Comparison of ENCODE assay signal across 8 mouse cellular contexts in genomic region chr6:72615561-72616375, GRCm38 (mm10). TPM values are rescaled to one million over a fixed set of nuclear protein-coding genes. Genes with fewer than 3 reads are reported as not detected.
A peak's percentile ranks its signal among the peaks of the same experiment; 100 is the strongest.
DNase-seq lines count a peak whose midpoint lies in the region; ATAC-seq and TF ChIP-seq lines count a peak whose summit lies in the region.

No protein-coding gene starts in this region.

- no peak; the same call in 1 of the 2 replicates for ATAC-seq in forebrain, postnatal 0 days
- ATAC-seq in liver, postnatal 0 days: no peak

- peaks cover 2% of the 10 kb centered on the region; the same call in 1 of the 2 replicates for H3K4me1 ChIP-seq in bone marrow, adult 2 months (ENCODE audit: control insufficient read depth, insufficient read depth, low read length)
- peaks cover 24% of the 10 kb centered on the region for H3K4me1 ChIP-seq in forebrain, postnatal 0 days (ENCODE audit: insufficient read depth)
- peaks cover 37% of the 10 kb centered on the region for H3K4me1 ChIP-seq in liver, postnatal 0 days (ENCODE audit: insufficient read depth)

- TF ChIP-seq EP300 in liver, postnatal 0 days (IDR thresholded peaks at IDR 0.05; ENCODE audit: low read depth): no peak

- peak overlapping the region; percentile 75 for H3K4me3 ChIP-seq in bone marrow, adult 2 months (replicated peaks; ENCODE audit: control insufficient read depth, low read depth, low read length)
- H3K4me3 ChIP-seq in forebrain, postnatal 0 days (ENCODE audit: low read depth, low read length): peak overlapping the region; percentile 74
- H3K4me3 ChIP-seq in liver, postnatal 0 days (ENCODE audit: low read depth, low read length): peak overlapping the region; percentile 94

- WGBS in bone marrow, adult 2 months: 13% methylated on average over 25 of the region's 25 CpGs
- WGBS in forebrain, postnatal 0 days: 32% methylated on average over 25 of the region's 25 CpGs
- WGBS in liver, postnatal 0 days (ENCODE audit: insufficient replicate concordance): 15% methylated on average over 25 of the region's 25 CpGs

- DNase-seq in kidney, postnatal 4 days: peak; percentile 28 to 32
- DNase-seq in kidney, postnatal 10 days: no peak
- DNase-seq in forebrain, postnatal 0 days: no peak
- peak; percentile 28 for DNase-seq in liver, postnatal 0 days
- peak; percentile 41 for DNase-seq in thymus, postnatal 14 days
- no peak for DNase-seq in retina, embryonic 14.5 days (ENCODE audit: low spot score)
- no peak for DNase-seq in kidney, adult 18-20 months

- no peaks in the 10 kb centered on the region for H3K27me3 ChIP-seq in forebrain, postnatal 0 days (ENCODE audit: insufficient read depth, low read length)
- no peaks in the 10 kb centered on the region for H3K27me3 ChIP-seq in liver, postnatal 0 days (ENCODE audit: insufficient read depth, low read length)

- peak overlapping the region; percentile 78 for H3K4me2 ChIP-seq in forebrain, postnatal 0 days (ENCODE audit: low read depth)
- peak overlapping the region; percentile 97 for H3K4me2 ChIP-seq in liver, postnatal 0 days (ENCODE audit: low read depth, low read length)

- H3K9me3 ChIP-seq in forebrain, postnatal 0 days (ENCODE audit: low read length): no peaks in the 10 kb centered on the region
- no peaks in the 10 kb centered on the region for H3K9me3 ChIP-seq in liver, postnatal 0 days (ENCODE audit: low read length)

- peaks cover 11% of the 10 kb centered on the region for H3K36me3 ChIP-seq in forebrain, postnatal 0 days (ENCODE audit: insufficient read depth)
- H3K36me3 ChIP-seq in liver, postnatal 0 days (replicated peaks; ENCODE audit: insufficient read depth, low read length): peaks cover 25% of the 10 kb centered on the region

- H3K9ac ChIP-seq in forebrain, postnatal 0 days: peak overlapping the region; percentile 87
- H3K9ac ChIP-seq in liver, postnatal 0 days (replicated peaks): peak overlapping the region; percentile 86

- no peak for TF ChIP-seq CTCF in bone marrow, adult 2 months (IDR thresholded peaks at IDR 0.05; ENCODE audit: control insufficient read depth, insufficient read depth, low read length)
- no peak for TF ChIP-seq CTCF in forebrain, postnatal 0 days (IDR thresholded peaks at IDR 0.05; ENCODE audit: low read depth)
- TF ChIP-seq CTCF in liver, postnatal 0 days (IDR thresholded peaks at IDR 0.05; ENCODE audit: low read depth): no peak

- no peak for TF ChIP-seq POLR2A in bone marrow, adult 2 months (IDR thresholded peaks at IDR 0.05; ENCODE audit: borderline replicate concordance, control insufficient read depth, low read depth, low read length)

- peak overlapping the region; percentile 12; the same call in 1 of the 2 replicates for H3K27ac ChIP-seq in bone marrow, adult 2 months (ENCODE audit: control insufficient read depth, insufficient read depth, low read depth, low read length, poor library complexity)
- peak overlapping the region; percentile 98 for H3K27ac ChIP-seq in forebrain, postnatal 0 days (ENCODE audit: low read depth, low read length)
- peak overlapping the region; percentile 66 for H3K27ac ChIP-seq in liver, postnatal 0 days (ENCODE audit: low read depth)

RNA-seq across cellular contexts. Expression of gene Tgoln1, which starts 1.0 kb away (rescaled TPM):
- 6.4 and 13.5 TPM in 2 replicates for polyA plus RNA-seq in bone marrow, adult 2 months (2011; ENCODE audit: insufficient read depth, insufficient read length, low replicate concordance, missing spikeins)
- 24.3 and 30.9 TPM in 2 replicates for total RNA-seq in forebrain, postnatal 0 days (2014; rRNA removed)
- 22.0 and 29.0 TPM in 2 replicates for polyA plus RNA-seq in forebrain, postnatal 0 days (2015; fragmentation: Nextera tagmentation; extraction: Ambion mirVana)
- polyA plus RNA-seq in liver, postnatal 0 days (2015; fragmentation: Nextera tagmentation; extraction: Ambion mirVana): 21.5 and 23.2 TPM in 2 replicates

RNA-seq across cellular contexts. Expression of gene Retsat, which starts 17.5 kb away (rescaled TPM):
- polyA plus RNA-seq in bone marrow, adult 2 months (2011; ENCODE audit: insufficient read depth, insufficient read length, low replicate concordance, missing spikeins): 1.3 and 4.0 TPM in 2 replicates
- total RNA-seq in forebrain, postnatal 0 days (2014; rRNA removed): 3.2 and 7.5 TPM in 2 replicates
- polyA plus RNA-seq in forebrain, postnatal 0 days (2015; fragmentation: Nextera tagmentation; extraction: Ambion mirVana): 6.2 and 7.2 TPM in 2 replicates
- polyA plus RNA-seq in liver, postnatal 0 days (2015; fragmentation: Nextera tagmentation; extraction: Ambion mirVana): 90.4 and 109 TPM in 2 replicates

RNA-seq across cellular contexts. Expression of gene Elmod3, which starts 17.6 kb away (rescaled TPM):
- 2.7 and 5.2 TPM in 2 replicates for polyA plus RNA-seq in bone marrow, adult 2 months (2011; ENCODE audit: insufficient read depth, insufficient read length, low replicate concordance, missing spikeins)
- total RNA-seq in forebrain, postnatal 0 days (2014; rRNA removed): 12.8 and 13.1 TPM in 2 replicates
- polyA plus RNA-seq in forebrain, postnatal 0 days (2015; fragmentation: Nextera tagmentation; extraction: Ambion mirVana): 16.5 and 18.3 TPM in 2 replicates
- 4.0 and 5.2 TPM in 2 replicates for polyA plus RNA-seq in liver, postnatal 0 days (2015; fragmentation: Nextera tagmentation; extraction: Ambion mirVana)

Comparison
In these comparisons a context has a peak if more than half of its experiments do, and no peak if none do; other contexts are left out.
1. DNase-seq: peak in kidney, postnatal 4 days (2 of 2), liver, postnatal 0 days (single experiment) and thymus, postnatal 14 days (single experiment); none in kidney, postnatal 10 days (single experiment), forebrain, postnatal 0 days (single experiment), retina, embryonic 14.5 days (single experiment) and kidney, adult 18-20 months (single experiment).
2. H3K27ac ChIP-seq: peak in every context shown above with its lines; median percentile 98 in forebrain, postnatal 0 days; 66 in liver, postnatal 0 days; 12 in bone marrow, adult 2 months.
3. RNA of gene Retsat, which starts 17.5 kb away (polyA plus RNA-seq): 90.4 to 109 TPM in liver, postnatal 0 days; 6.2 to 7.2 TPM in forebrain, postnatal 0 days and 1.3 to 4.0 TPM in bone marrow, adult 2 months; every median in the first group is over 10 times any median in the second.
4. Peak in every context shown above with its lines, with median percentiles within 50 percentile points of each other: H3K4me3 ChIP-seq.